Mouse (Mus musculus): ENCODE results near the gene Ppard.
"Not testable (repeated sequence)": the region's sequence is repeated elsewhere in the genome, so short reads cannot be mapped to it uniquely, and the experiment has no call there.

Gene Ppard

DNA sequence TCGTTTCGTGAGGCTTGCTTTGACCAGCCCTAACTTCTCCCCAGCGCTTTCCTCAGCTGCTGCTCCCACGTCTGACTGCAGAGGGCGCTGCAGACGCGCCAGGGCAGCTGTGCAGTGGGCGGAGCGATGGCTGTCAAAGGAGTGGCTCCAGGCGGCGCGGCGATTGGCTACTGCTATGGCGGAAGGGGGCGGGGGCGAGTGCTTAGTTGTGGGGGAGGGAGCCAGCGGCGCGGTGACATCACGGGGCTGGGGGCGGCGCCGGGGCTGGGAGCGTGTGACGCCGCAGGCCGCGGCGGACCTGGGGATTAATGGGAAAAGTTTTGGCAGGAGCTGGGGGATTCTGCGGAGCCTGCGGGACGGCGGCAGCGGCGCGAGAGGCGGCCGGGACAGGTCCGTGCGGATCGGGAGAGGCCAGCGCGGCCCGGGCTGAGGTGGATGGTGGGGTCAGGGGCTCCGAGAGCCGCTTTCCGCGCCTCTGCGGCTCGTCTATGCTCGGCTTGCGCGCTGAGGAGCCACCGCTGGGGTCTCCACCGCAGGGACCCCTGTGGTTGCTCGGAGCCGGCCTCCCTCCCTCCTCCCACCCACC is at the start of gene Ppard:
Gene Ppard, plus strand, starts transcription at position 226 of the 586 bp plus-strand sequence.
- DNase-seq, result peak; percentile 98

DNA sequence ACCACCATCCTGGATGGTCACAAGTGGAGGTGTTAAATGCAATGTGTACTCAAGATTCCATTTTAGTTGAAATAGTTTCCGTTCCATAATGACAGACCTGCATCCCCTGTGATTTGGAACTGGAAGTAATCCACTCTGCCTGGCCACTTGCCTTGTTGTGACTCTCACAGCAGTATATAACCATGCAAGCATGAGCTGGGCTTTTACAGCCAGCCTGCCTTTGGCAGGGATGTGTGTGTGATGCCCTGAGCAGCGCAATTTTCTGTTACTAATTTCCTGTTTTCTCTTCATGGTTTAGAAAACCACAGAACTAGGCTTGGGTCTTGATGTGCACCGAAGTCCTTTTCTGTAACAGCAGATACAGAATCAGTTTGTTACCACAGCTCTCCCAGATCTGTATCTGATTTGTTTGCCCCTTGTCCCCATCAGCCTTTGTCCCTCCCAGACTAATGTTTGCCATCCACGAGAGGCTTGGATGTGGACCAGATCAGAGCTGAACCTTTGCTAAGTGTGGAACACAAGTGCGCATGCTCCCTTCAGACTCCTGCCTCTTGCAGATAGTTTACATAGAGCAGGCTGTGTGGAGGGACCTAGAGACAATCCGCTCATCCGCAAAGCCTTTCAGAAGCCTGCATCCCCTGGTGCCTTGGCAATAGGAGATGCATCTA is 47.4 kb upstream of the Ppard start:
- no peak for DNase-seq

DNA sequence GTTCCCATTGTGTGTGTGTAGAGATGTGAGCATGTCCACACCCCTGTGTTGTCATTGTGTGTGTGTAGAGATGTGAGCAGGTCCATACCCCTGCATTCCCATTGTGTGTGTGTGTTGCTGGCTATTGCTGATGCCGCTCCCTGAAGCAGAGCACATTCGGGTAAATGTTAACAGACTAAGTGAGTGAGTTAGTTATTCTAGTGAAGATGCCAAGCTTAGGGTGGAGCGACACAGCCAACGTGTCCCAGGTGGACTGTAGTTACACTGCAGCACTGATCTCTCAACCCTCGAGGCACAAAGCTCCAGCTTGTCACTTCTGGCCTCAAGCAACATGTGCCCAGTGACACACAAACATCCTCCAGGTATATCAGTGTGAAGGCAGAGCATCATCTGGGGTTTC is 44.2 kb upstream of the Ppard start:
- no peak for DNase-seq

DNA sequence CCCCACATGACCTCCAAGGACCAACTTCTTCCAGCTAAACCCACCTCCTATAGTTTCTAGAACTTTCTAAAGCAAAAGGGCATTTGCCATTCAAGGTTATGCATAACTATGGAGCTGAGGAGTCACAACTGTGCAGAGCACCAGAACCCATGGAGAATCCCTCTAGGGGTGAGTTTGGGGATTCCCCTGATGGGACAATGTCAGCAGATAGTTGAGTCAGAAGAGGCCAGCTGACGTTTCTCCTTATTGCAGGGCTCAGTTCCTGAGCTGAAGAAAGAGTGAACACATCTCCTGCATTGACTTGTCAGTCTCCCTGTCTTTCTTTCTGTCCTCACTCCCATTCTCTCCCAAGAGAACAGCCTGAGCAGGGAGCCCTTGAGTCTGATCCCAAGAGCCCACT is 39.7 kb upstream of the Ppard start:
- DNase-seq, result no peak

DNA sequence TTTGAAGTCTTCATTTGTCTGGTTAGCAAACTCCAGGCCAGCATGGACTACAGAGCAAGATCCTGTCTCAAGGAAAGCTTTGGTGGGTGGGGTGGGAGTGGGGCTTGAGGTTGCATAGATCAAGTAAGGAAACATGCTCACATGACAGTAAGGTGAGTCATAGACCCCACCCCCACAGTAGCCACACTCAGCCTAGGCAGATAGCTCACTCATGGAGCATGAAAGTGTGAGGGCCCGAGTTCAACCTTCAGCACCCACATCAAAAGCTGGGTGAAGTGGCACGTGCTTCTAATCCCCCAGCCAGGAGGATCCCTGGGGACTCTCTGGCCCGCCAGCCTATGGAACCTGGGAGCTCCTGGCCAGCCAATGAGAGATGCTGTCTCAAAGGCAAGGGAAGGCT is 38.9 kb upstream of the Ppard start:
- no peak for DNase-seq

DNA sequence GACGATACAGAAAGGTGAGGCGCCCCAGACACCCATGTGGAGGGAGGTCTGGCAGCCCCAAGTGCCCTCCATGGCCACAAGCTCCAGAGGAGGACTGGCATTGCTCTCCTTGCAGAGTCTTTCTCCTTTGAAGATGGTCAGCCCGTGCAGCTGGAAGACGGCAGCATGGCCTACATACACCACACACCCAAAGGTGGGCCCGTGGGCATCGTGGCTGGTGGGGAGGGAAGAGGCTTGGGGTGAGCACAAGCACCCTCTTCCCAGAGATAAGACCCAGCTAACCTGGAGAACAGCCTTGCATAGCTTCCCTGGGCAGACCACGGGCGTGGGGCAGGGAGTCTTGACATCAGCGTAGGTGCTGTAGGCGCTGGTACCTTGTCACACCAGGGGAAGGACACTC is 37.5 kb upstream of the Ppard start:
- no peak for DNase-seq

DNA sequence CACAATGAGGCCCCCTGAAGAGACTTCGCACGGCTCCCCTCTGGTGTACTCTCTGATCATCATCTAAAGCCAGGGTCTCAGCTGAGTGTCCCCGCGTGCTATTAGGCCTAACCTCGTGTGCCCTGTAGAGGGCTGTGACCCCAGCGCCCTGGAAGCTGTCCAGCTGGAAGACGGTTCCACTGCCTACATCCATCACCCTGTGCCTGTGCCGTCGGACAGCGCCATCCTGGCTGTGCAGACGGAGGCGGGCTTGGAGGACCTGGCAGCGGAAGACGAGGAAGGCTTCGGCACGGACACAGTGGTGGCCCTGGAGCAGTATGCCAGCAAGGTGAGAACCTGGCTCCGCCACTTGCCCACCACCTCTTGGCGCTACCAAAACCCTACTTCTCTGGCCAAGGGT is 34.9 kb upstream of the Ppard start:
- no peak for DNase-seq

DNA sequence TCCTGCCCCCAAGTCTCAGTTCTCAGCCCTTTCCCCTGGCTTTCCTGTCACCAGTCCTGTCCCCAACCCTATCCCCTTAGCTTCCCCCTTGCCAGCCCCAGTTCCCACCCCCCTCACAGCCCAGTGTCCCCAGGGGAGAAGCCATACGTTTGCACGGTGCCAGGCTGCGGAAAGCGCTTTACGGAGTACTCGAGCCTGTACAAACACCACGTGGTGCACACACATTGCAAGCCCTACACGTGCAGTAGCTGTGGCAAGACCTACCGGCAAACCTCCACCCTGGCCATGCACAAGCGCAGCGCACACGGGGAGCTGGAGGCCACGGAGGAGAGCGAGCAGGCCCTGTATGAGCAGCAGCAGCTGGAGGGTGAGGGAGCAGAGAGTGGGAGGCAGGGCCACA is 30.5 kb upstream of the Ppard start:
- no peak for DNase-seq

DNA sequence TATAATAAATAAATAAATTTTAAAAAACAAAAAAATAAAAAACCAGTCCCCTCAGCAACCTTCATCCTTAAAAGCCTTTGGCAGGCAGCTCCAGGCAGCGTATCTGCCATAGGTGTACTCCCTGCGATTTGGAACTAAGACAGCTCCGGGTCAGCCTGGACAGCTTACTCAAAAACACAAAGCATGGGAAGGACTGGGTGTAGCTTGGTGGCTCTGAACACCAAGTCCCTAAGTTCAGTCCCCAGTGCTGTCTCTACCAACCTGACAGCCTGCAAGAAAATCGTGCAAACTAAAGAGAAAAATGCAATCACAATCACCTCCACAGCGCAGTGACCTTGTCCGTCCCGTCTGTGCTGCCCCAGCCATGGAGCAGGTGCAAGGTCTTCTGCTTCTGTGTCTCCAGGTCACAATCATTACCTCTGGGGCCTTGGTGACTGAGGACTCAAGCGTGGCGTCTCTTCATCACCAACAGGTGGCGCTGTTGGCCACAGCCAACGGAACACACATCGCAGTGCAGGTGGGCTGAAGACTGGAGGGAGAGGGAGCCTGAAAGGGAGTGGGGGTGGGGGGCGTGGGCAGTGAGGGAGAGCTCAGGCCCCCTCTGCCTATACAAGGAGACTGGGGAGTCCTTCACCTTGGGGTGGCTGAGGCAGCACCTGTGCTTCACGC is 28.3 kb upstream of the Ppard start:
- DNase-seq, result no peak

DNA sequence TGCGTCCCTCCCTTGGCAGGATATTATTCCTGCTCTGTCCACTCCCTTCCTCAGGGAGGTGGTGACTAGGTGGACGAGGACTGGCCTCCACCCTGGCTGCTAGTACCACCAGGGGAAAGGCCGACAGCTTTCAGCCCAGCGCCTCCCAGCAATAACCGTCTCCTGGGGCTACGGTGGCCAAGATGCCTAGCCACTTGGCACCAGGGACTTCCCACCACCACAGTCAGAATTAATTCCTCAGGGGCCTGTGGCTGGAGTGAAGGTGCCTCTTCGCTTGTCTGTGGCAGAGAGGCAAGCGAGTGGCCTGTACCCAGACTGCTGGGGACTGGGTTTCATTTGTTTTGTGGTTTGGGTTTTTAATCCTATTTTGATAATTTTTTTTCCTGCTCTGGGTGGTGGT is 27.1 kb upstream of the Ppard start:
- no peak for DNase-seq

DNA sequence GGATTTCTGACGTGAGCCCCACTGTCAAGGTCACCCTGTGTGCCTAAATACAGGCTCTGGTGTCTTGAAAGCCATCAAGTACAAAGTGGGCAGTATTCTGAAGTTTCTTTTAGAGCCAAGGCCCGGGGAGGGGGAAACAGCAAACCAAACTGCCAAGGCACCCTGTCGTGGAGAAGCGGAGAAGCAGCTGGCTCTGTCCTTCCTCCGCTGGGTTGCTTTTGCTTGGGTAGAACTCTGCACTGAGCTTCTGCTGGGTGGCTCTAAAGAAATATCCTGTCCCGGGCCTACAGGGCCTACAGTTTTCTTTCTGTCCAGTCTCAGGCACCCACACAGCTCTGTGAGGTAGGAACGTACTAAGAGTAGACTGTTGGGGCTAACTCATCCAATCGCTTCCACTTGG is 25.4 kb upstream of the Ppard start:
- no peak for DNase-seq

DNA sequence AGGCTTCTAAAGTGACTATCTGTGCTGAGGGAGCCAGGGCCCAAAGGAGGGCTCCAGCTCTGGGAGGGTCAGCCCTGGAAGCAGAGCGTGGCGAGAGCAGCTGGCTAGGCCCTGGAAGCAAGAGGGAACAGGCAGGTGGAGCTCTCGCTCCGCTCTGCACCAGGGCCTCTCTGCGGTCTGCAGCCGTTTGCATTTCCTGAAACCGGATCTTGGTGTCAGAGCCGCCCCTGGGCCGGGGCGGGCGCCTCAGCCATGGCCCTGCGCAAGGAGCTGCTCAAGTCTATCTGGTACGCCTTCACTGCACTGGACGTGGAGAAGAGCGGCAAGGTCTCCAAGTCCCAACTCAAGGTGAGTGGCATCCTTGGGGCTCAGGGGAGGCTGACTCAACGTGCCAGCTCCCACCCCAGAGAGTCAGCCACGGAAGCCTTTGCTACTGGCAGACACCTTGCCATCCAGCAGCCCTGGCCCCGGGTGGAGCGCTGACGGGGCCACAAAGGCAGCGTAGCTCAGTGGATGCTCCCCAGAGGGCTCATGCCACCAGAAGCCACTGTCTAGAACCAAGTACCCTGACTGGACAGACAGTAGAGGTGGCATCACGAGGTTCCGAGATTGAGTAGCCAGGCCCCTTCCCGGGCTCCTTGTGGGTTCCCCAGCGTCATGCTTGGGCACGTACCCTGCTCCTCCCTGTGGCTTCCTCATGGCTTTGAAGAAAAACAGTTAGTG is 24.7 kb upstream of the Ppard start, which contains the start of gene Def6:
Gene Def6, plus strand, starts transcription at position 188 of the 723 bp plus-strand sequence.
- DNase-seq, result peak; percentile 62

DNA sequence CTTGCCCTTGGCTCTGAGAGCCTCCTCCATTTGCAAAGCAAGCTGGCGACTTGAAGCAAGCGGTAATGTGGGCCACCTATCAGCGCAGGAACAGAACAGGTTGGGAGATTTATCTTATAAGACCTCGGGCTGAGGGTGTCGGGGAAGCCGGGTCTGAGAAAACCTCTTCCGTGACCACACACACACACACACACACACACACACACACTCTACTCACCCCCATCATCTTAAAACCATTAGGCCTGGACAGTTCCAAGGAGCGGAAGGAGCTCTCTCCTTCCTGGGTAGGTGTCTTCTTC is 24.2 kb upstream of the Ppard start:
- no peak for DNase-seq

DNA sequence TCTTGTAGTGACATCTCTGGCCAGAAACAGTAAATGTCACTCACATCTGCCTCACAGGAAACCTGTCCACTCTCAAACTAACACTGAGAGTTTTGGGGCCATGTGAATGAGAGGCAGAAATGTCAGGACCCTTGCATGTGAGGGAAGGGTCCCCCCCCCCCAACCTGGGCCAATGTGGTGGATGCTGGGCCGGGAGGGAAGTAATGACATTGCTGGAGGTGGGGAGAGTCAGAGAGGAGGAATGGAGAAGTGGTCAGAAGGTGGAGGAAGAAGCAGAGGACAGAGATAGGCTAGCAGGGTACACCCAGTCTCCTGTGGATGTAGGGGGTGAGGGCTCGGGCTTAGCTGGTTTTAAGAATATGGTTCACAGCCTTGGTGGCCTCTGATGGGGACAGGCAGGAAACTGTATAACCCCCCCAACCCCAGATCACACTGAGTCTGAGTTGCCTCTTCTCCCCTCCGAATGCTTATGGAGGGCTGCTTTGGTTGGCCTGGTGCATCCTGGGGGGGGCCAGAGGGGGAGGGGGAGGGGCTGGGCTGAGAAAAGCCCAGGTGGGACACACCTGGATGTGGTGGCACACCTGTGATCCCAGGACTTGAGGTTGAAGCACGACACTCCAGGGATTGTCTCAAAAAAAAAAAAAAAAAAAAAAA is 22.9 kb upstream of the Ppard start:
- no peak for DNase-seq

DNA sequence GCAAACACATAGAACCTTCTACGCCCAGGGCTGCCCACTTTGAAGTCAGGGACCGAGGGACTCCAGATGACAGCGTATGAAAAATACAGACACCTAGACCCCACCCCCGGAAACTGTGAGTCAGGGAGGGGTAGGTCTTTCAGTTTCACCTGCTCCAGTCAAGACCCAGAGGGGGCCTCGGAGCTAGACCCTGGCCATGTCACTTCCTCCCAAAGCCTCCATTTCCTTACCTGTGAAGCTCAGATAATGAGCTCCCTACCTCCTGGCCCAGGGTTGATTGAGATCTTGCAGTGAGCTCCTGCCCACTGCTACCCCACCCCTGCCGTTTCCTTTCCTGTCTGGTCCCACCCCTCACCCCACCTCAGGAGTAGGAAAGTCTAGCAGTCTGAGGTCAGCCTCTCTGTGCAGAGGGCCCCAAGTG is 20.6 kb upstream of the Ppard start:
- no peak for DNase-seq

DNA sequence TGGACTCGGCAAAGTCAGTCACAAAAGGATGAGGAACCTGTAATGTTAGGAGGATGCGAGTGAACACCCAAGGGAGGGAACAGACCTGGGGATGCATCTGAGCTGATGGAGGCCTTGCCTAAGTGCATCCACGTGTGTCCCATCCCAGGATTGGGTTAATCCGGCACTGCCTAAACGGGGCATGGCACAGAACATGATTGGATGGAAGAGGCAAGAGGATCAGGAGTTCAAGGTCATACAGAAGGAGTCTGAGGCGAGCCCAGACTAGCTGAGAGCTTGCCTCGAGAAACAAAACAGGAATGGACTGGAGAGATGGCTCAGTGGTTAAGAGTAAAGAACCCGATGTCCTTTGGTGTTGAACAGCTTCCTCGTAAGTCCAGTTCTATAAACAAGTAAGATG is 20.1 kb upstream of the Ppard start:
- no peak for DNase-seq

DNA sequence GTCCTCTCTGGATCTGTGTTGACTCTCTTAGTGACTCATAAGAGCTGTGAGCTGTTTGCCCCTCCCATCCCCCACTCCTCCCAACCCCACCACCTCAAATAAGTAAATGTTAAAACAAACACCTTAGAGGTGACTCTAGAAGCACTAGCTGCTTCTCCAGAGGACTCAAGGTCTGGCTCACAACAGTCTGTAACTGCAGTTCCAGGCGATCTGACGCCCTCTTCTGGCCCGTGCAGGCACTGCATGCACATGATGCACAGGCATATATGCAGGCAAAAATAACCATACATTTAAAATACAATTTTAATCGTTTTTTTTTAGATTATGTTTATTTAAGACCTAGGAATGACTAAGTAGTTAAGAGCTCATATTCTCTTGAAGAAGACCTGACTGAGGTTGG is 19.3 kb upstream of the Ppard start:
- DNase-seq, result no peak

DNA sequence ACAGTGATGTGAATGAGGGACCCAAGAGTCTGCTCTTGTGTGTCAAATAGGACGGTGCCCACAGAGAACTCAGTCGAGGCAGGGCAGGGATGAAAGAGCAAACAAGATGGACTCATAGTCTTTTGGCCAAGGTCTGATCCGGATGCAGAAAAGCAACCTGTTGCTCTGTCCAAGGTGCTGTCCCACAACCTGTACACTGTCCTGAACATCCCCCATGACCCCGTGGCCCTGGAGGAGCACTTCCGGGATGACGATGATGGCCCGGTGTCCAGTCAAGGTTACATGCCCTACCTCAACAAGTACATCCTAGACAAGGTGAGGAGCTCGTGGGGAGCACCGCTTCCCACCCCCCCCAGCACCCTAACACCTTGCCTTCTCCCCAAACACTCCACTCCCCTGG is 15.7 kb upstream of the Ppard start:
- no peak for DNase-seq

DNA sequence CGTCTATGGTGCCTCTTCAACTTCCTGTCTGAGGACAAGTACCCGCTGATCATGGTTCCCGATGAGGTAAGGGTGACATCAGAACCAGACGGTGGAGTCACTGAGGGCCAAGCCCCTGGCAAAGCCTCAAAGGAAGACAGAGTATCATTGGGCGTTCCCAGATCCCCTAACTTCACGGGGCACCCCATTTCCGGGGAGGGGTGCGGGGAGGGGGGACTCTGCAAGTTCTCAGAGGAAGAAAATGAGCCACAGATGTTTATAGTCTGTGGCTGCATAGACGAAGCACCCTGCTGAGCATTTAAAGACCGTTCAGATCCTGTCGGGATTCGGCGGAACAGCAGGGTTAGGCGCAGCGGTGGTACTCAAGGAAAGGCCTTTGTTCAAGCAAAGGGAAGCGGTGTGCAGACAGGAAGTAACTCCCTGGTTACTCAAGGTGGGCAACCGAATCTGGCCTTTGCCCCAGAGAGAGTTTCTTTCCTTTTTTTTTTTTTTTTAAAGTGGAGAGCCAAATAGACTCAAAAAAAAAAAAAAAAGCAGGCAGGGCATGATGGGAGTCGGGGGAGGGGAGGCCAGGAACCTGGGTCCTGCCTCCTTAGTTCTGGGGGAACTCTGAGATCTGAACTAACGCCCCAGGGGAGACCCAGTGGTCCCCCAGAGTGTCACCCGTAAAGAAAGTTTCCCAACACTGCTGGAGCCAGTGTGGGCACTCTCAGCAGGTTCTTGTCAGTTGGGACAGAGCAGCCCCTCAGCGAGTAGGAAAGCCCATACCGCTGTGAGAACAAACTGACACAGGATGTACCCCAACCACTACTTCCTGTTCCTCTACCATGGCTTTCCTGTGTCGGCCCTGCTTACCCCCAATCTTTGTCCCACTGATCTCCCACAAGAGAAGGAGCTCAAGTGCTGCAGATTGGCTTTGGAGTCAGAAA is 14.5 kb upstream of the Ppard start:
- peak; percentile 36 for DNase-seq

DNA sequence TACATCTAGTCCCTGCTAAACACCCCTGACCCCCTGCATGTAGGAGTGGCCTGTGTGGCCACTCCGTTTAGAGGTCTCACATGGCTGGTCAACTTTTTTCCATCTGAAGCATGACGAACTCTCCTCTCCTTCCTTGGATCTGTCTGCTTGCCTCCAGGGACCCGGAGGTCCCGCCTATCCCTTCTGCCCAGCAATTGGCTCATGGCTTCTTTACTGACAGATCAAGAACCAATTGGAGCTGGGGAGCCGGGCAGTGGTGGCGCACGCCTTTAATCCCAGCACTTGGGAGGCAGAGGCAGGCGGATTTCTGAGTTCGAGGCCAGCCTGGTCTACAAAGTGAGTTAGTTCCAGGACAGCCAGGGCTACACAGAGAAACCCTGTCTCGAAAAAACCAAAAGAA is 10.0 kb upstream of the Ppard start:
- not testable (repeated sequence) for DNase-seq

DNA sequence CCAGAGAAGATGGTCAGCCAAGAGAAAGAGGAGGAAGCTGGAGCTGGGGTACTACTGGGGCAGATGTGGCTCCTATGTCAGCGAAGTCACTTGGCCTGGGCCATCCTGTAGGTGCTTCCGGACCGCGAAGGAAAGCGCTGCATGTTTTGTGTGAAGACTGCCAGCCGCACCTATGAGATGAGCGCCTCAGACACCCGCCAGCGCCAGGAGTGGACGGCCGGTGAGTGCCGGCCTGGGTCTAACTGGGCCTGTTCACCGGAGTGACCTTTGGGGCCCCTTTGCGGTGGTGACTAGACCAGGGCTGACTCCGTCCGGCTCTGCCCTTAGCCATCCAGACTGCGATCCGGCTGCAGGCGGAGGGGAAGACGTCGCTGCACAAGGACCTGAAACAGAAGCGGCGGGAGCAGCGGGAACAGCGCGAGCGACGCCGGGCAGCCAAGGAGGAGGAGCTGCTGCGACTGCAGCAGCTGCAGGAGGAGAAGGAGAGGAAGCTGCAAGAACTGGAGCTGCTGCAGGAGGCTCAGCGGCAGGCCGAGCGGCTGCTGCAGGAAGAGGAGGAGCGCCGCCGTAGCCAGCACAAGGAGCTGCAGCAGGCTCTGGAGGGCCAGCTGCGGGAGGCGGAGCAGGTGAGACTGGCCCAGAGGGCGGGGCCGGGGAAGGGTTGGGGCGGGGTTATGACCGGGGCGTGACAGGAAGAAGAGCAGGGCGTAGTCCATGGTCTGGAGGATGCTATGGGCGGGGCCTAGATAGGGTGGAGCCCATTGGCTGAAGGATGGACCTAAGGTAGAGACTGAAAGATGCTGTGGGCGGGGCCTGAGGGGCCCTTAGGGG is 8.7 kb upstream of the Ppard start:
- DNase-seq, result peak; percentile 92
